Mouse (Mus musculus) megakaryocyte progenitor cell, adult 5-6 weeks (primary cell): Measurements from ENCODE around the gene Snapin. TPM values are rescaled to one million over a fixed set of nuclear protein-coding genes. Genes with fewer than 3 reads are reported as not detected.

Experiments
- ATAC-seq: replicated peaks from 2 replicates; pipeline ENCODE4 v1.8.0; 2016; ENCODE audit warnings: mild to moderate bottlenecking, moderate TSS enrichment, inconsistent platforms; ENCODE audit not compliant: poor library complexity
- total RNA-seq, 2 experiments: library from RNA; stranded (forward) in 1 of 2; stranded (reverse) in 1 of 2; fragments of 157-497, 149-512 nt in 1 of 2; fragments of 200-1000 nt in 1 of 2; gene quantifications; 2 replicates each; pipeline versions ENCODE4 v1.2.3 to v1.2.4; 2015 to 2017

Snapin gene
- total RNA-seq, 2 experiments from 2014 or later, result 32.3 to 41.2 TPM

DNA sequence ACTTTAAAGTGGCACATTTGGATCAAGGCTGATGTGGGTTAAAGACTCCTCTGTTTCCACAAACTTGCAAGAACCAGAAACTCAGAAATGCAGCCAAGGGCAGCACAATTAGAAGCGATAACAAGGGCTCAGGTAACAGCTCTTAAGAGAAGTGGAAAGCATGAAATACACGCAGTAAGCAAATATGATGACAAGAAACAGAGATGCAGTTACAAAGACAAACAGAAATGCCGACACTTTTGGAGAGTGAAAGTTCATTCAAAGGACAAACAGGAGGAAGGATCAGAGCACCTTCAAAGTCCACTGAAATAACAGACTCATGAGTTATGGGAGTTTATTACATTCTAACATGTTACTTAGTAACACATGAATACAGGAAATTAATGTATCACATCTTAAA is 15.5 kb upstream of the Snapin start:
- no peak for ATAC-seq

DNA sequence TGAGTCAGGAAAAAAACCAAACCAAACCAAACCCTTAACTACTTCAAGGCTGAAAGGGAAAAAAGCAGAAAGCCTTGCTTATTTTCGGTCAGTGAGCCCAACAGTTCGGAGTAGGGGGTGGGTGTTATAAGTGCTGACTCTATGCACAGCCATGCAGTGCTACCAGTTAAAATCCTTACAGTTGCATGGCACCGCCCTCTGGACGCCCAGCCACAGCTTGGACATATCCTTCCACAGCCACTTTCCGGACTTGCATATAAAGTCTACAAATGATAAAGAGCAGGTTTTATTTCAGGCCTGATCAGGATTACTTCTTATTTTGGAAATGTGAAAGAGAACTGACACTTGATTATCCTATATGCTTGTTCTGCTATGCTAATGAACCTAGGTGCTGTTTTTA is 14.4 kb upstream of the Snapin start:
- ATAC-seq, result no peak

DNA sequence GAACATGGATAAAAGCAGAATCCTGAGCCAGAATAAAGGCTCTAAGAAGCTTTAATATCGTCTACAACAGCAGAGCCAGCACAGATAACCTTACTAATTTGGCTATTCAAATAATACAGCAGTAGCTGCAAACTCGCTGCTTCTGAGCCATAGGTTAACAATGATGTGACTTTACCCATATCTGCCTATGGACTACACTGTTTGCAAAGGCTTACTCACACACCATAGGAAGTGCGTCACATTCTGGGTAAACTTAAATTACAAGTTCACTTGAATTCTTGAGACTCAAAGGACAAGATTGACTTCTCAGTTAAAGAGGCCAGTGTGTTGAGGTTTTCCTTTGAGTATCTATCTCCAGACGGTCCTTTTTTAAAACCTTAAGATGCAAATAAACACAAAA is 12.6 kb upstream of the Snapin start:
- no peak for ATAC-seq

DNA sequence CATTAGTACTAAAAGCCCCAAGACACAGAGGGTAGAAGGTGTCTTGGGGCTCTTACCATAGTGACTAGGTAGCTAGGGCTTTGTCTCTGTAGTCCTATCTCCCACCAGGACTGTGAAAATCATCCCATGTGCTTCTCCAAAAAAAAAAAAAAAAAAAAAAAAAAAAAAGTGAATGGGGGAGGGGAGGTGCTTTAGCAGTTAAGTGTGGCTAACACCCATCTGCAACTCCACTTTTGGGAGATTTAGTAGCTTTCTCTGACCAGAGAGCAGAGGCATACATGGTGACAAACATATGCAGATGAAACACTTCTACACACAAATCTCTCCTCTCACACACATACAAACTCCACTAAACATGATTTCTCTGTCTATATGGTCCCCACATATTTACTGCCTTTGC is 6.8 kb upstream of the Snapin start:
- no peak for ATAC-seq

DNA sequence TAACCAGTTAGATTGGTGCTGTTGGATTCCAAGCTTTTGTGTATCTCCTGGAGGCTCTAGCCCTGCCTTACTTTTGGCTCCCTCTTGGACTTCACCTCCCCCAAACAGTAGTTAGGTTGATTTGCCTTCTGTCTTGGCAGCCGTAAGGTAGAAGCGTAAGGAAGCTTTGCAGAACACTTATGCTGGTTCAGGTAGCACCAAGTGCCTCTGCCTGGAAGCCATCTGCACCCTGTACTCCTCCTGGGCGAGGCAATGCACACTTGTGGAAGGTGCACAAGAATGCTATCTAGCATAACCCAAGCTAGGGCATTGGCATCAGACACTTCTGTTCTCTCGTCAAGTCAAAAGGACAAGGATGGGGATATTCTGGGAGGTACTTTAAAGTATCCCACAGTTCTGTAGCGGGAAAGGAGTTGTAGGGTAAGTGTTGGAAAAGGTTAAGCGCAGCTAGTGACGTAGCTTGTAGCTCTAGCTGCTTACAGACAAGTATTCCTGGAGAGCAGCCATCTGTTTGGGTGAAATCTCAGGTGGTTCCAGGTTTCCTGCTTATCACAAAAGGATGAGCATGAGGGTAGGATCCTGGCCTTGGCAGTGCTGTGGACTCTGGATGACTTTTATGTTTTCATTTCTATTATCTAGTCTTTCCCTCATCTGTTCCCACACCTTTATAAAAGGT is 5.2 kb upstream of the Snapin start:
- ATAC-seq, result no peak

DNA sequence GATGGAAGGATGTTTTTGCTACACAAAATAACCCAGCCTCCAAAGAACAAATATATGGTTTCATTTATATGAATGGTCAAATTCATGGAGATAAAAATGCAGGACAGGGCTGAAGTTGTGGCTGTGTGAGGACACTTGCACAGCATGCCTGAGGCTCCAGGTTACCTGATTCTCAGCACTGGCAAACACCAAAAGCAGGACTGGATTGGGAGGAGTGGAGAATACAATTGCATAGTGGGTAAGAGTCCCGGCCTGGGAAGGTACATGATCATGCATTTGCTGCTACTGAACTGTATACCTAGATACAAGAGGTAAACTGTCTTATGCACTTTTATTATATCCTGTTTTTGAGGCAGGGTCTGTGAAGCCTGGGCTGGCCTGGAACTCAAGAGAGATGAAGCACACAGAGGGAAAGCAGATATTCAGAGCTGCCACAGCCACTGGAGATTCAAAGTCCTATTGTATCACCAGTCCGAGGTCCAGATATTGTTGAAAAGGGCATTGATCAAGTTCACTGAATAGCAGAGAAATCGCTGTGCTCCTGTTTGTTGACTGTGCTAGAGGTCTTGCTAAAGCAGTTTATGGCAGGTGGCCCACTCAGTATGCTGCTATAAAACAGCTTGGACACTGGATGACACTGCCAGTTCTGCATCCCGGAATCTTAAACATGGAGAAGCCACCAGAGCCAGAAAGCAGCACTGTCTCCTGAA is 3.2 kb upstream of the Snapin start:
- ATAC-seq, result no peak

DNA sequence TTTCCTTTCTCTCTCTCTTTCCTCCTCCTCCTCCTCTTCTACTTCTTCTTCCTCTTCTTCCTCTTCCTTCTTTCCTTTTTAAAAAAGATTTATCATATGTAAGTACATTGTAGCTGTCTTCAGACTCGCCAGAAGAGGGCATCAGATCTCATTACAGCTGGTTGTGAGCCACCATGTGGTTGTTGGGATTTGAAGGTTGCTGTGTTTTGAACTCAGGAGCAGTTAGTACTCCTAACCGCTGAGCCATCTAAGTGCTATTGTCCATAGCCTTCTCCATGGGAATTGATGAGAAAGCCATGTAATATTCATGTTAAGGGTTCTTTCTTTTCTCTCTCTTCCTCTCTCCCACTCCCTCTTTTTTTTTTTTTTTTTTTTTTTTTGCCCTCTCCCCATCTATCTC is 517 bp upstream of the Snapin start:
- ATAC-seq, result peak; percentile 21; the same call in 1 of the 2 replicates

DNA sequence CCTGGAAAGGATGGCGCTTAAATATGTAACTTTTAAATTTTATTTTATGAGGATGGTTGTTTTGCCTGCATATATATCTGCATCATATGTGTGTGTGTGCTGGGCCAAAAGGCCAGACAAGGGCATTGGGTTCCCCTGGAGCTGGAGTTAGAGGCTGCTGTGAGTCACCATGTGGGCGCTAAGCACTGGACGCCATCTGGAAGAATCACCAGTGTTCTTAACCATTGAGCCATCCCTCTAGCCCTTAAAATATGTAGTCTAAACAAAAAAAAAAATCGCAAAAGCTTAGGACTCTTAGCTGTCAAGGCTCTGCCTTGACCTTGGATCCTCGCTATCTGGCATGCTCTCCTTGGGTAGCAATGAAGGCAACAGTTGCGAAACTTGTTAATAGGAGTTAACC is 2.3 kb downstream of the Snapin start:
- no peak for ATAC-seq

DNA sequence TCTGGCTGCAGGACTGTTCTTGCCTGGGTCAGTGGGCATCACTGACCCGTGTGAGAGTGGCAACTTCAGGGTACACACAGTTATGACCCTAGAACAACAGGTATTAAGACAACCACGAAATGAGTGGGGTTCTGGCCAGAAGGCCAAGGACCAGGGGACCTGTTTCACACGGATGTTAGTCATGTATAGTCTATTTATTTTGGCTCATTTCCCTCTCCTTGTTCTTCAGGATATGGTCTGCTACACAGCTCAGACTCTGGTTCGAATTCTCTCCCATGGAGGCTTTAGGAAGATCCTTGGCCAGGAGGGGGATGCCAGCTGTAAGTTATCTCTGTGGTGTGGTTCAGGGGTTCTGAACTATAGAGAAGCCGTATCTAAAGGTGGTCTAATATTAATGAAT is 3.8 kb downstream of the Snapin start:
- ATAC-seq, result no peak

DNA sequence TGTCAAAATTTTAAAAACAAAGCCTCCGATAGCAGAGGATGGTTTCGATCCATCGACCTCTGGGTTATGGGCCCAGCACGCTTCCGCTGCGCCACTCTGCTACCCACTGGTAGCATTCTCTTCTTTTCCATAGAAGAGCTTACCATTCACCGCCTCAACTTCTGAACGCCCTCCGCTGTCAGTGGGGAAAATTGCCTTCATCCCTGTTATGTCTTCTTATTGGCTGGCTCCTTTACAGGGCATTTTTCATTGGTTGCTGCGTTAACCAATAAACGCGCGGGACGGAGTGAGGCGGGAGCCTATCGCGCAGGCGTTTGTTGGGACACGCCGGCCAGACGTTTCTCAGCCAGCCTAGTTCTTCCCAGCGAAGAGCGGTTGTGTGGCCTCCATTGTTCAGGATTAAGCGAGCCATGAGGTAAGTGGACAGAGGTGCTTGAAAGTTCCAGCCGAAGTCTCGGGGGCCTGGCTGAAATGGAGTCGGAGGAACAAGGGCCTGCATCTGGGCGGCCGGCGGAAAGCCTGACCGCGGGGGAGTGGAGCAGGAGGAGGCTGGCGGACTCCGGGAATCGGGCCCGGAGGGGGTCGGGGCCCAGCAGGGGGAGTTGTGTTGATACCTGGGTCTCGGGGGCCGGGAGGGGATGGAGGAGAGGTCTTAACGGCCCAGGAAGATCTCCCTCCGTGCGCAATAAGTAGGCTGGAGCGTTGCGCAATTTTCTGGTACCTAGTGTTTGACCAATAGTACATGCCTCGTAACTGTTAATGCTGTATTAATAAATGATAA is 14.8 kb downstream of the Snapin start, which contains the start of gene Ilf2:
Gene Ilf2 (plus strand): TSS at position 296 of the 781 bp plus-strand sequence.
- ATAC-seq, result peak; percentile 97

DNA sequence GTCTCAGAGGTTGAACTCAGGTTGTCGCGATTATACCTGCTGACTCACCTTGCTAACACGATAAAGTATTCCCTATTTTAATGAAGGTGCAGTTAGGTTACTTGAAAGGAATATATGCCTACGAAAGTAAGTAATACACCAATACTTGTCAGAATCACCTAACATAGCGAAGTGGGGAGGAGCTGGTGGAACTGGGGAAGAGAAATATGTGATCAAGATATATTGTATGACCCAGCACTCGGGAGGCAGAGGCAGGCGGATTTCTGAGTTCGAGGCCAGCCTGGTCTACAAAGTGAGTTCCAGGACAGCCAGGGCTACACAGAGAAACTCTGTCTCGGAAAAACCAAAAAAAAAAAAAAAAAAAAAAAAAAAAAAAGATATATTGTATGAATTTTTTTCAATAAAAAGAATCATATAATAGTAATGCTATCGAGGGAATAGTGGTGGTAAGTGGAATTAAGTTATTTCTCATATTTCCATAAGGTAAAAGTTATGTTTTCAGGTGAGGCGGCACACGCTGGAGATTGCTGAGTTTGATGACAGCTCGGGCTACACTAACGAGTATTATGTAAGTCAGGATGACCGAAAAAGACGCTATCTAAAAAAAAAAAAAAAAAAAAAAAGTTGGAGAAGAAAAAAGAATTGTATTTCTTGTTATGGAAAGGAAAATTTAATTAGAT is 15.5 kb downstream of the Snapin start:
- ATAC-seq, result peak; percentile 9; the same call in 1 of the 2 replicates

DNA sequence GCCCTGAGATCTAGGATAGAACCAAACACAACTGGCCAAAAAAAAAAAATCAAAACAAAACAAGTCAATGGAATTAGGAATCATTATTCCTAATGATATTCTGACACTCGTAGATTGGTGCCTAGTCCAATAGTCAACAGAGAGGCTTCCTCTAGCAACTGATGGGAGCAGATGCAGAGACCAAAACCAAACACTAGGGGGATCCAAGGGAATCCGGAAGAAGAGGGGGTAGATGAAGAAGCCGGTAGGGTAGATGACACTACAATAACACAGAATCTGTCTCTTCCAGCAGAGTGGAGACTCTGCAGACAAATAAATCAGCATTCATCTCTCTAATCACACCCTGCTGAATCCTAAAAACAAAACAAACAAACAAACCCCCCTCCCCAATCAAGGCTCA is 18.6 kb downstream of the Snapin start:
- ATAC-seq, result peak; percentile 63

DNA sequence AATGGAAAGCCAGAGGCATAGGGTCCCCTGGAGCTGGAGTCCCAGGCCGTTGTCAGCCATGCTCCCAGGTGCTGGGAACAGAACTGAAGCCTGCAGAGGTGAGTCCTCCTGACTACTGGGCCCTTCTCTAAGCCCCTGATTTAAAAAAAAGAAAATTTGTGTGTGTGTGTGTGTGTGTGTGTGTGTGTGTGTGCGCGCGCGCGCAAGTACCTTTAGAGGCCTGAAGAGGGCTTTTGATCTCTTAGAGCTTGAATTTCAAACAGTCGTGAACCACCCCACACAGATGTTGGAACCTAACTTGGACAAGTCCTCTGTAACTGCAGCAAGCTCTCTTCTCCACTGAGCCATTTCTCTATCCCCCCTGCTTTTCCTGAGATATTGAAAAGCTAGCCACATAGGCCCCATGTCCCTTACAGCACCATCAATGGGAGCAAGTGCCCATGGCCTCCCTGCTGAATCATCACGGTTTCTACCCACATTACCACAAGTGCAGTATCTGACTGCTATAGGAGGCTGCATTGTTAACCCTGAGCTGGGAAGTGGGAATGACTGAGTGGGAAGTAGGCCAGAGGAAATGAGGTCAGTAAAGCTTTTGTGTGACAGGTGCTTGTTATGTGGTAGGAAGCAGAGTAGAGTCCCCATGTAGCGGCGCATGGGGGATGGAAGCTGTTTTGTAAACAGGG is 23.1 kb downstream of the Snapin start:
- no peak for ATAC-seq

DNA sequence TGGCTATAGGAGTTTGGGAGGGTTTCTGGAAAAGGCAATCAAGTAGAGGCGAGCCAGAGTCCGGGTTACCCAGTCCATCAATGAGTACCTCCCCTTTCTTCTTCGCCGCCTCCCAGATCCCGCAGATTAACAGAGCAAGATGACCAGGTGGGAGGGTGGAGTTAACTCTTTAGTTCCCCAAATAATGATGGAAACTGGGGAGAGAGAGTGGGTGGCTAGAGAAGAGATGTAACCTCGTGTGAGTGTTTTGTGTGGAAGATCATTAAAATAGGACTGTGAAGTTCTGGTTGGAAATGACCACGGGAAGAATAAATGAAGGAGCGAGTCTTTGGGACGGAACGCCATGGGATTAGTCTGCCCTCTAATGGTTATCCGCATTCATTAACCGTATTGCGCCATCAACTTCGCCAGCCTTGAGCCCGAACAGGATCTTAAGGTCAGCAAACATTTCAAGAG is 24.5 kb downstream of the Snapin start:
- peak; percentile 57 for ATAC-seq

DNA sequence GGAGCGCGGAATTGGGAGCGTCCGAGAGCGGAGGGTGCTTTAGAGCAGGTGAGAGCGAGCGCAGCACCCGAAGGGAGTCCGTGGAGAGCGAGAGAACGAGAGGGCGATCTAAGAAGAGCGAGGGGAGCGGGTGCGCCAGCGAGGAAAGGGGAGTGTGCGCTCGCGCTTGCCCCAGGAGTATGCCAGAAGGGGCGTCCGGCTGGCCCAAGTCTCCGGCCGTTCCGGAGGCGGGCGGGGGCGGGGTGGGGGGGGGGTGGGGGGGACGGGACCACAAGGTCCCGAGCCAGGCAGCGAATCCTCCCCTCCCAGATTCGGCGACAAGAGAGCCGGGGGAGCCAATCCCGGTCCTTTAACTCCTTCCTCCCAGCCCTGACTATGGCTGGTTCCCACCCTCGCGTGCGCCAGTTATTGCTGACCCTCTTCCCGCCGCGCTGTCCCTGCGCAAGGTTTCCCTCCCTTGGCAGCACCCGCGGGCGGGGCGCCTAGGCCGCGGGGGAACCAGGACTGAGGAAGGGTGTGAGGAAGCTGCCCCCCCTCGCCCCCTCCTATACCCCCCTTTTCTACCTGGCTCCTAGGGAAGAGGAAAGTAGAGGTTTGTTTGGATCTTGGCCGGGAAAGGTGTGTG is 25.0 kb downstream of the Snapin start, which contains the start of gene Npr1:
Gene Npr1 (minus strand): TSS at position 181 of the 625 bp plus-strand sequence.
- ATAC-seq, result peak; percentile 13; the same call in 1 of the 2 replicates

DNA sequence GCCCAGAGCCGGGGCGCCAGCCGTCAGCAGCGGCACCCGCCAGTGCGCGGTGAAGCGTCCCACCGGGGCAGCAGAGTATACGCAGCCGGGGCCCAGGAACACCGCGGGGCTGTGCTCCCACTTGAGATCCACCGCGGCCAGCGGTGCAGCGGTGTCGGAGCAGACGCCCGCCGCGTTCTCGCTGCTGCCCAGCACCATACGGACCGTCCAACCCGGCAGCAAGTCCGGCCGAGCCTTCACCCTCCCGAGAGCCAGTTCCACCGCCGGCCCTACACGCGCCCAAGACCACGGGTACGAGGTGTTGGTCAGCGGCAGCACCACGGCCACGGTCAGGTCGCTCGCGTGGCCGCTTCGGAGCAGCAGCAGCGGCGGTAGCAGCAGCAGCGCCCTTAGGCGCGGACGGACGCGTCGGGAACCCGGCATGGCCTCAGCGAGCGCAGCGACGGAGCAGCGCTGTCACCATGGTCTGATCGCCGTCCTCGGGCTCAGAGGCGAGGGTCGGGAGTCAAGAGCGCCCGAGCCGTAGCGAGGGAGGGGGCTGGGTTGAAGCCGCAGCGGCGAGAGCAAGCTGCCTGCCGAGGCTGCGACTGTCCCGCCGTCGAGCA is 25.6 kb downstream of the Snapin start:
- ATAC-seq, result peak; percentile 11

DNA sequence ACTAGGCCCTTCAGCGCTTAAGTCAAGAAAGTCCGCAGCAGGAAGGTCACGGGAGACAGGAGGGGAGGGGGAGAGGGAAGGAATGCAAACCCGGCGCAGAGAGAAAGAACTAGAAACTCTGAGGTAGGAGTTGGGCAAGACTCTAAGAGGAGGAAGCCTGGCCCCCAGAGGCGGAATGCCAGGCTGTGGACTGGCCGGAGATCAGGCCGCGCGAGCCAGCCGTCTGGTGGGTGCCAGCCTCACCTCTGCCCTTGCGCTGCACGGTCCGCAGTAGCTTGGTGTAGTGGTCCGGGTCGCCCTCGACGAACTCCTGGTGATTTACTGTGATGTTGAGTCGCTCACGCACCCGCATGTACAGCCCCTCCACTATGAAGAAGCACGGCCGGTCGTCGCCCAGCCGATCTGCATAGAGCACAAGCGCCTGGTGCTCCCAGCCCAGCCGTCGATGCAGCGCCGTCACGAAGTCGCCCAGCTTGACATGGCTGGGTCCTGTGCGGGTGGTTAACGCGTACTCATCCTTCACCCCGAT is 26.2 kb downstream of the Snapin start:
- ATAC-seq, result peak; percentile 33

DNA sequence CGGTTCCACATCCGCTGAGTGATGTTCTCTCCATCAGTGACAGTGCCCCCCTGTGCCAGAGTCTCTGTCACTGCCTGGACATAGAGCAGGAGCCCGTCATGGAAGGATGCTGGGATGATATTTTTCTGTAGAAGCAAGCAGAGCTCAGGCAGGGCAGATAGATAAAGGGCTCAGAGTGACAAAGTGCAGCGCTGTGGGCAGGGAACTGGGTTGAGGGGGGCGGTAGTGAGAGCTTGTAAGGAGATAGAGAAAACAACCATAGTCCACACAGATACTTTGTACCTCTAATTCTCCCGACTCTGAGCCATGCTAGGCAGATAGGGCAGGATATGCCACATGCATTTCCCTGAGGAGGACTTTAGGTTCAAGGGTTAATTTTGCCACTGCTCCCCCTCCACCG is 28.3 kb downstream of the Snapin start:
- no peak for ATAC-seq

DNA sequence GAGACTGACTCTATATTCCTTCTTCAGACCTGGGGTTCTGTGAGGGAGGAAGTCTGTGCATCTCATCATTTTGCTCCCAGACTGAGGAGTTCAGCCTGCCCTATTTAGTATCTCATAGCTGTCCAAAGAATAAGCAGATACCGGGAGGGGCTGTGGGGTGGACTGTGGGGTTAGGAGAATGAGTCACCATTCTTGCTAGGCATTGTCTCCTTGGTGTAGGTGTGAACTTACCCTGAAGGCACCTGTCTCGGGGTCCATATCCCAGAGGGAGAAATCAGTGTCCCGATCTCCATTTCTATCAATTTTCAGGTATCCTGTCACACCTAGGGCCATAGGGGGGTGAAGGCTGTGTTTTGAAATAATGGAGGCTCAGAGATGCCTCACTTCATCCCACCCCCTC is 28.9 kb downstream of the Snapin start:
- ATAC-seq, result no peak
